Mouse (Mus musculus): ENCODE measurements around the gene Cela3a.
"Not testable (repeated sequence)": the region's sequence is repeated elsewhere in the genome, so short reads cannot be mapped to it uniquely, and the experiment has no call there.

Gene Cela3a

GRCm38 (mm10) chr4:137409691-137410090 lies at the start of gene Cela3a:
TSS of gene Cela3a (minus strand) at chr4:137409791.
- DNase-seq: no peak

DNA sequence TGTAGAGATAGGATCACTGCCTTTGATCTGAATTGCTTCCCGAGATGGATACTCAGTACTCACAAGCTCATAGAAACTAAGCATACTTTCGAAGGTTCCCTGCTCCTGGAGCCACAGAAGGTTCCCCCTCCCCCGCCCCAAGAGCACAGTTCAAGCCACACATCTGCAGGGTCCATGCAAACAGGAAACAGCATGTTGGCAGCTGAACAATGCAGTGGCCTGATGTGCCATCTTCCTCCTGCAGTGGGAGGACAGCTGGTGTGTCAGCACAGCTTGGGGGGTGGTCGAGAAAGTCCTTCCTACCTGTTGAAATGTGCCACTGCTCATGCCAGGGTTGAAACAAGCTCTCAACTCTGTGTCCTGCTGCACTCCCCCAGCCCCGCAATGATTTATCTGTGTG lies 49.3 kb upstream of the Cela3a start:
- peak; percentile 31 for DNase-seq

GRCm38 (mm10) chr4:137458310-137458709 lies 48.7 kb upstream of the Cela3a start:
- no peak for DNase-seq

GRCm38 (mm10) chr4:137457292-137457691 lies 47.7 kb upstream of the Cela3a start:
- DNase-seq: no peak

DNA sequence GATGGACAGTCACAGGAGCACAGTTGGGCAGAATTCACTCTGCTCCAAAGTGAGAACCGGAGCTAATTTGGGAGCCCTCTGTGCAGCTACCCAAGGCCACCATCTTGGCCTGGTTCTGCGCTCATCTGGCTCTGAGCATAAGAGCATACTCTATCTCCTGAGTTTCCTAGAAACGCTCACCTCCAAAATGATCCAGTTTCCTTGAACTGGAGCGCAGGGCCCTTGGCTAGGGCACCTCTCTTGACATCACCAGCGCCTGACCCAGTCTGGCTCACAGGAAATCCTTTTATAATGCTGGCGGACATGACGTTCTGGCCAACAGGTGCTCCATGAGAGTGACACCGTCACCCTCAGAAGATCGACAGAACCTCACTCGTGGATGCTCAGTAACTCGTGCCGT lies 47.0 kb upstream of the Cela3a start:
- no peak for DNase-seq

DNA sequence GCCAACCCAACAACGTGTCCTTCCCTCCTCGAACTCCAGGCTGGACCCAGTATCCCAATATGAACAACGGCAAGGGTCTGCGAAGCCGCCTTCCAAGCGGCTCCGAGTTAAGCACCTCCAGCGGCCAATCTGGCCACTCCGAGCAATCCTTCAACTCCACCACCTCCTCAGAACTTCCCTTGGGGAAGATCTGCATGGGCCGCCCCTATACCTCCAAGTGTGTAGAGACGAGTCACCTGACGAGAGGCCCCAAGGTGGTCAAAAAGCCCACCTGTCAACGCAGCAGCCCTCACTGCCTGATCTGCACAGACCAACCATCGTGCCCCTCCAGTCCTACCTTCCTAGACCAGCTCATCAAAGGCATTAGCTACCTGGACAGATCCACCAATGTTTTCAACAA lies 45.0 kb upstream of the Cela3a start:
- no peak for DNase-seq

GRCm38 (mm10) chr4:137453234-137453767 lies 43.7 kb upstream of the Cela3a start, which contains the start of gene 1700013G24Rik:
TSS of gene 1700013G24Rik (plus strand) at chr4:137453284.
- DNase-seq: no peak

DNA sequence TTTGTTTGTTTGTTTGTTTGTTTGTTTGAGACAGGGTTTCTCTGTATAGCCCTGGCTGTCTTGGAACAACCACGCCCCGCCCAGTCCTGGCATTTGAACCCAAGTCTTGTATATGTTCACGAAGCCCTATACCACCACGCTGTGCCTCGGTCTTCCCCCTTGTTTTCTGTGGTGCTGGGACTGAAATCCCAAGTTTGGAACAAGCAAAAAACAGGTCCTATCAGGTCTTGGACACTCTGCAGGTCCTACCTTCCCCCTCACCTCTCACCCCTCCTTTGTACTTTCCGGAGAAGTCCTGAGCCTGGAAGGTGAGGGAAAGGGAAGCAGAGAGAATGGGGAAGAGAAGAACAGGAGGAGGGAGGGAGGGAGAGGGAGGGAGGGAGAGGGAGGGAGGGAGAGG lies 42.6 kb upstream of the Cela3a start:
- no peak for DNase-seq

DNA sequence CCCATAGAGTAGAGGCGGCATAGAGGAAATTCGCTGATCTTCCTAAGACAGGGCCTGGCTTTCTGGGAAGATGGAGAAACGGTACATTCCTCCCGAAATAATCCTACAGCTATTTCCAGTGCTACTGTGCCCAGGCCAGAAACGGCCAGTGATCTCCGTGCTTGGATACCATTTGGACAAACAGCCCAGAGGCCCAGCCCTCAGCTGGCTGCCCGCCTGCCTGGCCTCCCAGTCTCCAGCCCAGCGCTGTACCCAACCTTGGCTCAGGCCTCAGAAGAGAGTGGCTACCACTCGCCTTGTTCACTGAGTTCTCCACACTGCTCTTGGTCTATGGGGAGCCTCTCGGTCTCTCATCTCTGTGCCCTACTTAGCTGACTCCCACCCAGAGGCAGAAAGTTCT lies 40.1 kb upstream of the Cela3a start:
- DNase-seq: no peak

DNA sequence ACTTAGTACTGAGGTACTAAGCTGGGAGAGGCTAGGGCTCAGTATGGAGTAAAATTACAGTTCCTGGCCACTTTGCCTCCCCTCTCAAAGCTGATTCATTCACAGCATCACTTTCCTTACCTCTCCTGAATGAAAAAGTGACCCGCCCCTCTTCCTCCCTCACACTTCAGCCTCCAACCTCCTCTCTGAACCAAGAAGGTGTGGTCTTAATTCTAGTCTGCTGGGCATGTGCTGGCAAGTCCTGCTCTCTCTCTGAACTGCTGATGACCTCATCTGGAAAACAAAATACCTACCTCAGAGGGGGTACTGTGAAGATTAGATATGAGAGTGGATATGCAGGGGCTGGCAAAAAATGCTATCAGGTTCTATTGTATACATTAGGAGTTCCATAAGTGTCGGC lies 39.5 kb upstream of the Cela3a start:
- DNase-seq: no peak

DNA sequence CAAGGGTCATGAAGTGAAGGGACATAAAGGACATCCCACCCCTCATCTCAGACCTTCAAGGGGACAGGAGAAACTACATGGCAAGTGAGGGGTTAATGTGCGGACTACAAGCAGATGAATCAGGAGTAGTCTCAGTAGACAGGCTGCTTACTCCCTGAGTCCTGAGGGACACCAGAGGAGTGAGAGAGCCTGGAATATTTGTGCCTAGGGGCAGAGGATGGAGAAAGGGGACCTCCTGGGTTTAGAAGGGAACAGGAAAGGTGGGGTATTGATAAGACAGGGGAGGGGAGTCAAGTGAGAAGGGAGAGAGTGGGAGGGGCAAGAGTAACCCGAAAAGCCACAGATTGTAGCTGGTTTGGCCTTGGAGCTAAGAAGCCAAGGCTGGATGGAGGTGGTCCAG lies 39.0 kb upstream of the Cela3a start:
- DNase-seq: no peak

DNA sequence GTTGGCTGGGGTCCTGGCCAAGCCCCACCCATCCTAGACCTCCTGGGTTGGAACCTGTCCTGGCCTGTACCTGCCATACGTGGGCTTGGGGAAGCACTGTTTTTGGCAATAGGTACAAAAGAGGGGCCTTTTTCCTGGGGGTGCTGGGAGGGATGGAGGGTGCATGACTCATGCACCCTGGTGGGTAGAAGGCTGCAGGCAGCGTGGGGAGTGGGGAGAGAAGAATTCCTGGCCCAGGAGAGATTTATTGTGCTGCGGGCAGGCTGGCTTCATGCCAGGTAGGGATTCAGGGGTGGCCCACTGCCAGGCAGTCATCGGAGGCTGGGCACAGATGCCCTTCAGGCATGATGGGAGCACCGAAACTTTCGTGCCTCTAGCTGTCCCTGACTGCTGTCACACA lies 38.6 kb upstream of the Cela3a start:
- no peak for DNase-seq

- no peak for DNase-seq
Observed at GRCm38 (mm10) chr4:137447363-137448196, 38.0 kb upstream of the Cela3a start.

DNA sequence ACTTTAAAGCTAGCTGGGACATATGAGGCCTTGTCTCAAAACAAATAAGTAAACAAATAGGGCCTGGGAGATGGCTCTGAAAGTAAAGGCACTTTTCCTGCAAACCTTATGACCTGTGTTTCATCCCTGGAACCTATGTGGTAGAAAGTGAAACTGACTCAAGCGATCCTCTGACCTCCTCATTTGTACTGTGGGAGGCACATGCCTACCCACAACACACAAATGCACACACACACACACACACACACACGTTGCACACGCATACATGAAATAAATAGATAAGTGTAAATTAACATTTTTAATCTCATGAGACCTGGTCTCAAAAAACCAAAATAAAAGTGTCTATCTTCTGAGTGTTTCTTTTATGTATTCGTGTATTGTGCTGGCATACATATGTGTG lies 36.3 kb upstream of the Cela3a start:
- DNase-seq: no peak

DNA sequence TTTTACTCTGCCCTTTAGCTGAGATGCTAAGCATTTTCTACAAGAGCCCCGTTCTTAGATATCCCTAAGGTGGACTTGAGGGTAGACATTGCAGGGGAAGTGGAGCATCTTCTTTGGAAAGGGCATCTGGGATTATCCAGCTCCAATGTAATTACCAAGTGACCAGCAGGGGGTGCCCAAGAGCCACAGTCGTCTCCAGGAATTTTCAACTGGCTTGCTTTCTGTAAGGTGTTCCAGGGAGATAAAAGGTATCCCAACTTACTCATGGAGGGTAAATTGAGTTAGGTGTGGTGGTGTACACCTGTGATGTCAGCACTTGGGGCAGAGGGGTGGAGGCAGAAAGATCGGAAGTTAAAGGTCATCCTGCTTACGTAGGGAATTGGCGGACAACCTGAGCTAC lies 34.0 kb upstream of the Cela3a start:
- peak; percentile 46 for DNase-seq

DNA sequence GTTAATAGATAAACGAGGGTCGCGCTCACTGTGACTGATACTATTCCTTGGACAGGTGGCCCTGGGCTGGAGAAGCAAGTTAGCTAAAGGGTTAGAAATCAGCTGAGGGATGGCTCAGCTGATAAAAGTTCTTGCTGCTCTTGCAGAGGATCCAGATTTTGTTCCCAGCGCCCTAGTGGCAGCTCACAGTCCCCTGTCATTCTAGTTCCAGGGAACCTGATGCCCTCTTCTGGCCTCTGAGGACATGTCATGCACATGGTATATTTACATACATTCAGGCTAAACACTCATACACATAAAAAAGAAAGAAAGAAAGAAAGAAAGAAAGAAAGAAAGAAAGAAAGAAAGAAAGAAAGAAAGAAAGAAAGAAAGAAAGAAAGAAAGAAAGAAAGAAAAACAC lies 31.7 kb upstream of the Cela3a start:
- no peak for DNase-seq

GRCm38 (mm10) chr4:137438842-137439241 lies 29.3 kb upstream of the Cela3a start:
- no peak for DNase-seq

DNA sequence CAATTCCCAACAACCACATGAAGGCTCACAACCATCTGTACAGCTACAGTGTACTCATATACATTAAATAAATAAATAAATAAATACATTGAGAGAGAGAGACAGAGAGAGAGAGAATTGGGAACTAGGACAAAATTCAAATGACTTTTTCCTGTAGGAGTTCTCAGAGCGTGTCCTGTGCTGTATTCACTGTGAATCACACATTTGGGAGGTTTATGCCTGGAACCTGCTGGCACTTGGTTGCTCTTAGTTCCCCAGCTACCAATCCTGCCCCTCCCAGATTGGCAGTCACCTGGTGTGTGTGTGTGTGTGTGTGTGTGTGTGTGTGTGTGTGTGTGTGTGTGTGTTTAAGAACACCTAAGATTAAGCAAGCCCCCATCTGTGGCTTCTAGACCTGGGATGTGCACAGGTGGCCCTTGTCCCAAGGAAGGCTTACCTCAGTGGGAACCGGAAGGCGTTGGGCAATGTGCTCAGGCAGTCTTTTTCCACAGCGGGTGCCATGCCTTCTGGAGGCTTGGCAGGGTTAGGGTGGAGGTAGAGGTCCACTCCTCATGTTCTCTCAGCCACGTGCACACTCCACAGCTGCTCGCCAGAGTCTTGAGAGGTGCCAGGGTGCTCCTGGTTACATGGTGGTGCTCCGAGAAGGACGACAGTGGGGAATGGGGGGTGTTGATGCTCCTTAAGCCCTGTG lies 27.5 kb upstream of the Cela3a start:
- DNase-seq: no peak

GRCm38 (mm10) chr4:137432700-137433550 lies 23.3 kb upstream of the Cela3a start:
- not testable (repeated sequence) for DNase-seq

DNA sequence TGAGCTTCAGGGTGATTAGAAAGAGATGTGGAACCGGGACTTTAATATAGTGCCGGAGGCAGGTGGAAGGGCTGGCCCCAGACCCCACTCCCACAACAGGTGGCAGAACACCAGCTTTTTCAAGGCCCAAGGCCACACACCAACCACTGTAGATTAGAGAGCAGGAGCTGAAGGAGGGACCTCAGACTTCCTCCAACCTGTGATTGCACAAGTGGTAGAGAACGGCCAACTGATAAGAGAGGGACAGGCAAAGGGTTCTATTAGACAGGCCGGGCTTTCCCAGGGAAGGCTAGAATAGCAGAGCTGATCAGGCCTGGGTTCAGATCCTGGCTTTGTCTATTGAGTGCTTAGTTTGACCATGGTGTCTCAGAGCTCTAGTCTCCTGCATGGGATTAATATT lies 20.9 kb upstream of the Cela3a start, which contains the start of gene Cela3b:
Gene Cela3b, minus strand, starts transcription at position 39 of the 400 bp plus-strand sequence.
- DNase-seq: no peak

DNA sequence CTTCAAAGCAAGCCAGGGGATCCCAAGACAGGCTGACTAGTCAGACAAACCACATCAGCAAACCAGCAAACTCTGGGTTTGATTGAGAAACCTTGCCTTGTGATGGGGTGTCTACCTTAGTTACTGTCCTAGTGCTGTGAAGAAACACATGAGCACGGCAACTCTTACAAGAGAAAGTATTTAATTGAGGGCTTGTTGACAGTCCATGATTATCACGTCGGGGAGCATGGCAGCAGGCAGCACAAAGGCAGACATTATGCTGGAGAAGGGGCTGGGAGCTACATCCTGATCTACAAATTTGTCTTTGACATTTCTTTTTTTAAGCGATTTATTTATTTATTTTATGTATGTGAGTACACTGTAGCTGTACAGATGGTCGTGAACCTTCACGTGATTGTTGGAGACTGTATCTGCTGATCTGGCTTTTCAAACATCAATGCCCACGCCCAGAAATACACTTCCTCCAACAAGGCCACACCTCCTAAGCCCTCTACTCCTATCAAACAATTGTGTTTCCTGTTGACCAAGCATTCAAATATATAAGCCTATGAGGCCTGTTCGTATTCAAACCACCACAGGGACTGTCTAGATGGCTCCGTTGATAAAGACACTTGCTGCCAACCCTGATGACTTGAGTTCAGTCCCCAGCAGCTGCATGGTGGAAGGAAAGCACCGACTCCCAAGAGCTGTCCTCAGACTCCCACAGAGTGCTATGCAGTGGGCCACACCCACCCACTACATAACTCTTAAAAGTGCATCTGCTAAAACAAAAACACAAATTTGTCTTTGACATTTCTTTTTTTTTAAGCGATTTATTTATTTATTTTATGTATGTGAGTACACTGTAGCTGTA lies 8.3 kb upstream of the Cela3a start:
- no peak for DNase-seq

DNA sequence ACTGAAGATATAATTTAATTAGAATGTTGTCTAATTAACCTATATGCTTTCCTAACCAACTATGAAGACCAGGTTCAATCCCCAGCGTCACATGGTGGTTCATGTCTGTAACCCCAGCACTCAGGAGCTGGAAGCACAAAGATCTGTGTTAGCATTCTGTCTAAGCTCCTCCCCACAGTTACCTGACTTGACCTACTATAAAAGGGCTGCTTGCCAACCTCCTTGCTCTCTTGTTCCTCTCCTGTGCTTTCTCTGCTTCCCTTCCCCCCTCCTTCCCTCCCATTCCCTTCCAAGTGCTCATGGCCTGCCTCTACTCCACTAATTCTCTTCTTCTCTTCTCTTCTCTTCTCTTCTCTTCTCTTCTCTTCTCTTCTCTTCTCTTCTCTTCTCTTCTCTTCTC lies 5.3 kb upstream of the Cela3a start:
- no peak for DNase-seq
